24 mouse cellular contexts compared by ENCODE assay signal in the genomic region with DNA sequence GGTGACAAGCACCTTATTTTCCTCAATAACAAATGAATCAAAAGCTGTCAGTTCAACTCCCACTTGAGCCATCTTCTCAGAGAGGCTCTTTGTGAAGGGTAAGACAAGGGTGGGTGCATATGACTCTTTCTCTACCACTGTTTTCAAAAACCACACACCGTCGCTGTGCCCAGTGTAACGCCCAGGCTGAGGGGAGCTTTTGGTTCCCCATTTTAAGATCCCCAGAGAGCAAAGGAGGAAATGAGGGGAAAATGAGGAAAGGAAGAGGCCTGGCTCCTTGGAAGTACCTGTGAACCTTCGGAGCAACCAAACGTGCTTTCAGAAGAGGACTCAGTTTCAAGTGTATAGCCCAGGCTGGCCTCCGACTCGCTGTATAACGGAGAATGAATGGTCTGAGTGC. TPM values are rescaled to one million over a fixed set of nuclear protein-coding genes. Genes with fewer than 3 reads are reported as not detected.
"Had no signal": no experiment of that assay in that cellular context is flagged by ENCODE, and none has a peak within 500 bp of the region (broad histone marks: within the 10 kb centered on the region; RNA-seq: fewer than 3 reads in every experiment).

No protein-coding gene starts in this region.

- H3K4me2 ChIP-seq: limb, embryonic 13.5 days; liver, embryonic 12.5 days; liver, embryonic 15.5 days; lung, embryonic 15.5 days; midbrain, embryonic 12.5 days; midbrain, embryonic 15.5 days; neural tube, embryonic 12.5 days; neural tube, embryonic 15.5 days; stomach, embryonic 15.5 days had no signal

- ATAC-seq: liver, embryonic 12.5 days; midbrain, embryonic 15.5 days had no signal

- H3K9ac ChIP-seq: limb, embryonic 13.5 days; liver, embryonic 12.5 days; liver, embryonic 15.5 days; lung, embryonic 15.5 days; midbrain, embryonic 12.5 days; midbrain, embryonic 15.5 days; neural tube, embryonic 12.5 days; neural tube, embryonic 15.5 days; stomach, embryonic 15.5 days had no signal

- DNase-seq: kidney, adult 18-20 months; kidney, postnatal 10 days; kidney, postnatal 36 days; liver; lung, adult 18-20 months; lung, postnatal 10 days; lung, postnatal 36 days; retina, postnatal 1 day; right cerebral cortex, postnatal 25 days; thymus, postnatal 25 days had no signal

- H3K9me3 ChIP-seq: limb, embryonic 10.5 days; limb, embryonic 13.5 days; liver, embryonic 12.5 days; liver, embryonic 15.5 days; lung, embryonic 15.5 days; midbrain, embryonic 12.5 days; midbrain, embryonic 15.5 days; neural tube, embryonic 12.5 days; neural tube, embryonic 15.5 days; stomach, embryonic 15.5 days had no signal

- H3K4me1 ChIP-seq: limb, embryonic 13.5 days; liver, embryonic 12.5 days; liver, embryonic 15.5 days; lung, embryonic 15.5 days; midbrain, embryonic 12.5 days; midbrain, embryonic 15.5 days; neural tube, embryonic 12.5 days; neural tube, embryonic 15.5 days; stomach, embryonic 15.5 days had no signal

- H3K27ac ChIP-seq: limb, embryonic 10.5 days; limb, embryonic 13.5 days; liver, embryonic 12.5 days; liver, embryonic 15.5 days; lung, embryonic 15.5 days; midbrain, embryonic 12.5 days; midbrain, embryonic 15.5 days; neural tube, embryonic 12.5 days; neural tube, embryonic 15.5 days; stomach, embryonic 15.5 days had no signal

- H3K36me3 ChIP-seq: limb, embryonic 10.5 days; limb, embryonic 13.5 days; liver, embryonic 12.5 days; liver, embryonic 15.5 days; lung, embryonic 15.5 days; midbrain, embryonic 12.5 days; midbrain, embryonic 15.5 days; neural tube, embryonic 12.5 days; neural tube, embryonic 15.5 days; stomach, embryonic 15.5 days had no signal

- H3K4me3 ChIP-seq: limb, embryonic 10.5 days; limb, embryonic 13.5 days; liver, embryonic 12.5 days; liver, embryonic 15.5 days; lung, embryonic 15.5 days; midbrain, embryonic 12.5 days; midbrain, embryonic 15.5 days; neural tube, embryonic 12.5 days; neural tube, embryonic 15.5 days; stomach, embryonic 15.5 days had no signal

- H3K27me3 ChIP-seq: limb, embryonic 13.5 days; liver, embryonic 12.5 days; liver, embryonic 15.5 days; lung, embryonic 15.5 days; midbrain, embryonic 12.5 days; midbrain, embryonic 15.5 days; neural tube, embryonic 12.5 days; neural tube, embryonic 15.5 days; stomach, embryonic 15.5 days had no signal

RNA-seq across cellular contexts. Expression of a gene that starts 59.3 kb away (rescaled TPM):
- total RNA-seq: layer of hippocampus, adult 18-20 months; layer of hippocampus, postnatal 25 days; left cerebral cortex, adult 18-20 months; left cerebral cortex, postnatal 25 days had no signal
